Mouse (Mus musculus) myocyte (in vitro differentiated cells): ENCODE measurements around the gene Syngr1. TPM values are rescaled to one million over a fixed set of nuclear protein-coding genes. Genes with fewer than 3 reads are reported as not detected.

Source experiments
- H3K27me3 ChIP-seq: one replicate; pipeline ENCODE4 v1.6.1; 2011; ENCODE audit not compliant: control insufficient read depth, insufficient read depth, insufficient read length
- H3K36me3 ChIP-seq: one replicate; pipeline ENCODE4 v1.6.1; 2011; ENCODE audit not compliant: control insufficient read depth, insufficient read depth
- H3K4me2 ChIP-seq: one replicate; pipeline ENCODE4 v1.6.1; 2011; ENCODE audit warnings: low read depth, control low read depth
- H3K4me3 ChIP-seq: one replicate; pipeline ENCODE4 v1.5.1; 2011; ENCODE audit warnings: mild to moderate bottlenecking, control low read depth, moderate library complexity
- H3K79me2 ChIP-seq: one replicate; pipeline ENCODE4 v1.6.1; 2011; ENCODE audit not compliant: control insufficient read depth, insufficient read depth
- H3ac ChIP-seq: one replicate; pipeline ENCODE4 v1.6.1; 2011; ENCODE audit not compliant: control insufficient read depth, insufficient read length
- CEBPB ChIP-seq: IDR thresholded peaks from 2 replicates; pipeline ENCODE4 v1.6.1; 2011; ENCODE audit warnings: mild to moderate bottlenecking, moderate library complexity; ENCODE audit not compliant: poor library complexity, insufficient read depth, severe bottlenecking
- E2F4 ChIP-seq: IDR thresholded peaks from one replicate; pipeline ENCODE4 v1.6.1; 2011; ENCODE audit warnings: mild to moderate bottlenecking, control low read depth, moderate library complexity; ENCODE audit not compliant: insufficient read depth
- MAX ChIP-seq: IDR thresholded peaks from one replicate; pipeline ENCODE4 v1.6.1; 2011; ENCODE audit warnings: low read depth, mild to moderate bottlenecking, control low read depth
- MYOD1 ChIP-seq, 3 experiments: IDR thresholded peaks; one replicate each; pipeline ENCODE4 v1.6.1; 2011; ENCODE audit warnings: control low read depth in 2 of 3, low read depth in 2 of 3, mild to moderate bottlenecking in 2 of 3, moderate library complexity in 1 of 3; ENCODE audit not compliant: insufficient read length in 2 of 3, control insufficient read depth in 1 of 3
- MYOG ChIP-seq, 3 experiments: IDR thresholded peaks; one replicate each; pipeline ENCODE4 v1.6.1; 2011; ENCODE audit warnings: control low read depth in 2 of 3, low read depth in 2 of 3, mild to moderate bottlenecking in 2 of 3; ENCODE audit not compliant: insufficient read length in 2 of 3, control insufficient read depth in 1 of 3, insufficient read depth in 1 of 3
- POLR2A ChIP-seq: IDR thresholded peaks from one replicate; pipeline ENCODE4 v1.6.1; 2011; ENCODE audit warnings: low read depth, mild to moderate bottlenecking, control low read depth, moderate library complexity; ENCODE audit not compliant: insufficient read length
- POLR2AphosphoS2 ChIP-seq: IDR thresholded peaks from one replicate; pipeline ENCODE4 v1.6.1; 2011; ENCODE audit warnings: low read depth, control low read depth; ENCODE audit not compliant: insufficient read length
- REST ChIP-seq: IDR thresholded peaks from one replicate; pipeline ENCODE4 v1.6.1; 2011; ENCODE audit warnings: mild to moderate bottlenecking, control low read depth, moderate library complexity; ENCODE audit not compliant: insufficient read depth, insufficient read length
- SRF ChIP-seq: IDR thresholded peaks from one replicate; pipeline ENCODE4 v1.6.1; 2011; ENCODE audit warnings: low read depth; ENCODE audit not compliant: control insufficient read depth, insufficient read length
- TCF12 ChIP-seq: IDR thresholded peaks from one replicate; pipeline ENCODE4 v1.6.1; 2011; ENCODE audit warnings: mild to moderate bottlenecking, control low read depth; ENCODE audit not compliant: poor library complexity, insufficient read depth, severe bottlenecking
- TCF3 ChIP-seq: IDR thresholded peaks from one replicate; pipeline ENCODE4 v1.6.1; 2011; ENCODE audit warnings: low read depth, control low read depth; ENCODE audit not compliant: insufficient read length
- USF1 ChIP-seq: IDR thresholded peaks from one replicate; pipeline ENCODE4 v1.6.1; 2011; ENCODE audit warnings: low read depth, mild to moderate bottlenecking, control low read depth, moderate library complexity
- polyA plus RNA-seq: library from polyadenylated mRNA; unstranded; fragments of >200 nt; fragmentation: generic; extraction: Trizol; gene quantifications from one replicate; pipeline ENCODE4 v1.2.1, GENCODE M21; 2012; ENCODE audit warnings: missing spikeins

The Syngr1 gene
- polyA plus RNA-seq, 1 experiment, result 54.7 TPM

DNA sequence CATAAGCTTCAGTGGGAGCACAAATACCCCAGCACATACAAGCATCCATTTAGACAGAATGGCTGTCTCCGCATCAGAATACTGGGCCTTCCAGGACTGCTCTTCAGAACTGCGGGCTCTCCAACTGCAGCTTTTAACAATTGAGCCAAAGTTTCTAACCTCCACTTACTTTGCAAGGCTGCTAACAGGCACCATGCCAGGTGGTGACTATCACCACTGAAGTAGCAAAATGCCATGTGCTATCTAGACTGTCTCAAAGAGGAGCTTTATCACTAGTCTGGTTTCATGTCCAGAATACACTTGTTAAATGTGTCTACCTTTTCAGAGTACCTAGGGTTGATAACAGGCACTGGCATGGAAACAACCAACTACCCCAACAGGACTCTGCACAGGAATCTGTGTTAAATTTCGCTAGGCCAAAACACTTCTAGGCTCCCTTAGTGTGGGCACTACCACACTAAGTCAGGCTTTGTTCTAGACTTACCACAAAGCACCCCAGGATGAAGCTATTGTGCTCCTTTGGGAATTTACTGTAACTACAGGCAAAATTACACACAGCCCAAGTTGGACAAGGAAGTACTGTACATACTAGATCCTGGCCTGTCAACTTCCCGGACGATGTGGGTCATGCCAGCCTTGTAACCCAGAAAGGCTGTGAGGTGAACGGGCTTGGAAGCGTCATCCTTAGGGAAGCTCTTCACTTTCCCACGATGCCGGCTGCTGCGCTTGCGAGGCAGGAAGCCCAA is 9.2 kb upstream of the Syngr1 start:
- Histone ChIP-seq H3K36me3 (peaks cover 55% of the 10 kb centered on the region), H3K27me3 (no peaks in the 10 kb centered on the region), H3K4me2 (peak overlapping the region; percentile 97), H3ac (peak overlapping the region; percentile 32), H3K4me3 (peak overlapping the region; percentile 91), H3K79me2 (peaks cover 36% of the 10 kb centered on the region)
- TF ChIP-seq POLR2AphosphoS2 (no peak), MYOG (IDR thresholded peaks at IDR 0.05; ENCODE audit: control insufficient read depth in 1 of 3, insufficient read depth in 1 of 3, insufficient read length in 2 of 3, low read depth in 2 of 3) (no peak), MAX (no peak), POLR2A (no peak), E2F4 (no peak), USF1 (no peak), SRF (no peak), MYOD1 (IDR thresholded peaks at IDR 0.05; ENCODE audit: control insufficient read depth in 1 of 3, insufficient read length in 2 of 3, low read depth in 2 of 3) (no peak), REST (no peak), TCF12 (no peak), CEBPB (no peak), TCF3 (no peak)

DNA sequence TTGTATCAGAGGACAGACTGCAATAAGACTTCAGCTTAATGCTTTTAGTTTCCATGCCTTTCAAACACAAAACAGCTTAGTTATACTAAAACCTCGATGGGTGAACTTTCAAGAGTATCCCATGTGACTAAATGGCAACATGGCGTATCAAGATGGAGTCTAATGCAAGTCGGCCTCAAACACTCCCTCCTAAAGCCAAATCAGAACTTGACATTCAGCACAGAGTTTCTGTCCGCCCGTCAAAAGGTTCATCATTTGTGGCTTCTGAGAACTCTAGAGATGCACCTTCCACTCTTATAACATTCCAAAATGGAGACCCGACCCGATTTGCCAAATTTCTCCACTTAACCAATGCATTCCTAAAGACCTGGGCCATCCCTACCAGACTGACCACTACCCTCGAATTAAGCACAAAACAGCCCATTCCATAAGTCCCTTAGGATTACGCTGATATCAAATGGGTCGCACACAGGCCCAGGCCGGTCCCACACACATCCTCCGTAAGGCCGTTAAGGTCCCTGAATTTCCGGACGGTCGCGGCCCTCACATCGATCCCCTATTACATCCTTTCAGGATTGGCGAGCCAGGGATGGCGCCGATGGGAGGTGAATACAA is 8.4 kb upstream of the Syngr1 start:
- H3K36me3 ChIP-seq, result peaks cover 47% of the 10 kb centered on the region
- peaks cover 36% of the 10 kb centered on the region for H3K79me2 ChIP-seq
- H3K4me3 ChIP-seq, result peak overlapping the region; percentile 91
- H3ac ChIP-seq, result peak overlapping the region; percentile 32
- TF ChIP-seq MYOD1 (IDR thresholded peaks at IDR 0.05; ENCODE audit: control insufficient read depth in 1 of 3, insufficient read length in 2 of 3, low read depth in 2 of 3) (no peak), USF1 (peak; percentile 60)
- no peaks in the 10 kb centered on the region for H3K27me3 ChIP-seq
- H3K4me2 ChIP-seq, result peak overlapping the region; percentile 97

DNA sequence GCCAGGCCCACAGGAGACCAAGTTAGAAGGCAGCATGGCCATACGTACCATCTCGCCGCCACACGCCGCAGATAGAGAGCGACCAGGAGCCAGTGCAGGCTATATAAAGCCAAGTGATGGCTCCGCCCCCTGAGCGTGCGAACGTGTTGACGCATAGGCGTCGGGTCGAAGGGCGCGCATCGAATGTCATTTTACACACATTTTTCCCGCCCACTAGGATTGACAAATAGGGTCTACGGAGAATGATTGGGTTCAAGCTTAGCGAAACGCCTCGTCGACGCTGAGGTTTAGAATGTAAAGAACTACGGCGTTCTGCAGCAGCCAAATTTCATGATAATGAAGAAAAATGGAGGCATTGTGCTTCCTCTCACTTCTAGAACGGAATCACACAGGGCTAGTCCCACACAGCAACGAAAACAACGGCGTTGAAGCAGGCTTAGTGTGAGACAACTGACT is 7.8 kb upstream of the Syngr1 start:
- Histone ChIP-seq H3K36me3 (peaks cover 42% of the 10 kb centered on the region), H3K79me2 (peaks cover 36% of the 10 kb centered on the region), H3K27me3 (no peaks in the 10 kb centered on the region), H3K4me3 (peak overlapping the region; percentile 91), H3ac (peak overlapping the region; percentile 32), H3K4me2 (peak overlapping the region; percentile 97)
- TF ChIP-seq MYOD1 (IDR thresholded peaks at IDR 0.05; ENCODE audit: control insufficient read depth in 1 of 3, insufficient read length in 2 of 3, low read depth in 2 of 3) (peak in 1 of 3 experiments; percentile 61), USF1 (peak; percentile 8), TCF12 (no peak), REST (peak; percentile 65), E2F4 (peak; percentile 83), TCF3 (no peak), POLR2A (peak; percentile 99), MAX (peak; percentile 43), POLR2AphosphoS2 (peak; percentile 100), SRF (peak; percentile 75), MYOG (IDR thresholded peaks at IDR 0.05; ENCODE audit: control insufficient read depth in 1 of 3, insufficient read depth in 1 of 3, insufficient read length in 2 of 3, low read depth in 2 of 3) (peak in 1 of 3 experiments; percentile 24), CEBPB (peak; percentile 73)

DNA sequence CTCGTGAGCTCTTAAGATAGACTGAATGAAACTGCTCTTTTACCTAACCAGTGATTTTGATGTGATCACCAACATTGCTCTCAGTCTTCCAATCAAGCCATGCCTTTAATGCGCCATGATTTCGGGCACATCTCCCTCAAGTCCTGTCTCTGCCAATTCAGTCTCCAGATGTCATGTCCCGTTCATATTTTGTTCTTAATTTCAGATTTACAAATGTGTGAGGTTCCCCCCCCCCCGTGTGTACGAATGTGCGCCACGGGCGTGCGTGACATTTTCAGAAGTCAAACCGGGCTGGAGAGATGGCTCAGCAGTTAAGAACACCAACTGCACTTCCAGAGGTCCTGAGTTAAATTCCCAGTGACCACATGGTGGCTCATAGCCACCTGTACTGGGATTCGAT is 7.4 kb upstream of the Syngr1 start:
- H3K36me3 ChIP-seq, result peaks cover 38% of the 10 kb centered on the region
- peak overlapping the region; percentile 91 for H3K4me3 ChIP-seq
- no peak for TF ChIP-seq MYOG (IDR thresholded peaks at IDR 0.05; ENCODE audit: control insufficient read depth in 1 of 3, insufficient read depth in 1 of 3, insufficient read length in 2 of 3, low read depth in 2 of 3)
- TF ChIP-seq TCF12, result no peak
- TF ChIP-seq USF1, result no peak
- no peak for TF ChIP-seq CEBPB
- no peak for TF ChIP-seq E2F4
- TF ChIP-seq POLR2AphosphoS2, result no peak
- no peak for TF ChIP-seq TCF3
- H3K27me3 ChIP-seq, result no peaks in the 10 kb centered on the region
- H3K79me2 ChIP-seq, result peaks cover 36% of the 10 kb centered on the region
- peak overlapping the region; percentile 82 for H3K4me2 ChIP-seq
- peak overlapping the region; percentile 32 for H3ac ChIP-seq
